In genomic region chr17:6002563-6002962, GRCm38 (mm10) we compare ENCODE assay signal across 16 mouse cellular contexts.
"Had no signal": no experiment of that assay in that cellular context is flagged by ENCODE, and none has a peak within 500 bp of the region (broad histone marks: within the 10 kb centered on the region; RNA-seq: fewer than 3 reads in every experiment).

No protein-coding gene starts in this region.

- H3K36me3 ChIP-seq: liver, embryonic 12.5 days; midbrain, embryonic 13.5 days; neural tube, embryonic 15.5 days had no signal

- H3K27me3 ChIP-seq: kidney, embryonic 15.5 days; limb, embryonic 15.5 days; midbrain, embryonic 13.5 days; neural tube, embryonic 15.5 days had no signal

- H3K9me3 ChIP-seq: kidney, embryonic 15.5 days; limb, embryonic 15.5 days; liver, embryonic 12.5 days; midbrain, embryonic 13.5 days; neural tube, embryonic 15.5 days had no signal

- DNase-seq: kidney, adult 2 months; kidney, postnatal 14 days; lung, embryonic 14.5 days; lung, postnatal 10 days; lung, postnatal 4 days; right cerebral cortex, adult 18-20 months; right cerebral cortex, postnatal 25 days; thymus, adult 2 months; thymus, postnatal 25 days had no signal

- H3K4me3 ChIP-seq: kidney, embryonic 15.5 days; limb, embryonic 15.5 days; liver, embryonic 12.5 days; midbrain, embryonic 13.5 days; neural tube, embryonic 15.5 days had no signal

- H3K4me2 ChIP-seq: kidney, embryonic 15.5 days; limb, embryonic 15.5 days; liver, embryonic 12.5 days; lung, embryonic 14.5 days; midbrain, embryonic 13.5 days; neural tube, embryonic 15.5 days had no signal

- H3K9ac ChIP-seq: kidney, embryonic 15.5 days; limb, embryonic 15.5 days; liver, embryonic 12.5 days; lung, embryonic 14.5 days; midbrain, embryonic 13.5 days; neural tube, embryonic 15.5 days had no signal

- ATAC-seq: intestine, embryonic 16.5 days; liver, embryonic 12.5 days; midbrain, embryonic 13.5 days had no signal

- H3K27ac ChIP-seq: kidney, embryonic 15.5 days; limb, embryonic 15.5 days; liver, embryonic 12.5 days; midbrain, embryonic 13.5 days; neural tube, embryonic 15.5 days; stomach, postnatal 0 days had no signal
